Mouse (Mus musculus): Measurements from ENCODE around the gene Atg4b. TPM values are rescaled to one million over a fixed set of nuclear protein-coding genes. Genes with fewer than 3 reads are reported as not detected.

Gene Atg4b
- polyA plus RNA-seq (2014; fragmentation: Nextera tagmentation; extraction: Ambion mirVana) = 81.7 and 84.8 TPM in 2 replicates

DNA sequence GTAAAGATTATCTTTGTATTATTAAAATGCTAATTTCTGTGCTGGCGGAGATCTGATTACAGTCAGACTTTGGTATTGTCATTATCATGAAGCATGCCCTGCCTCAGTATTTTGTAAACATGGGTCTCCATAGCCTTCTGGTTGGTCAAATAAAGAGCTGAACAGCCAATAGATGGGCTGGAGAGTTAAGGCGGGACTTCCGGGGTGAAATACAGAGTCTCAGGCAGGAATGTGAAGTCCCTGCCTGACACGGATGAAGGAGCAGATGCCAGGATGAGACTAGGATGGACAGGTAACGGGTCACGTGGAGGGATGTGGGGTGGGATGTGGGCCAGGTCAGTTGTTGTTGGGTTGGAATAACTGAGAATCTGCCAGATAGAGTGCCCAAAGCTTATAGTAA lies at the start of gene Atg4b:
TSS of gene Atg4b (plus strand) at position 211 of the 400 bp plus-strand sequence.
- peaks cover 24% of the 10 kb centered on the region for H3K36me3 ChIP-seq (ENCODE audit: control insufficient read depth, insufficient read depth, low read length)
- H3K4me1 ChIP-seq (ENCODE audit: control insufficient read depth, insufficient read depth, low read length) = peaks cover 11% of the 10 kb centered on the region; the same call in 1 of the 2 replicates
- H3K4me2 ChIP-seq (ENCODE audit: low read depth, low read length) = no peak within 1 kb of the TSS
- 81% methylated on average over 6 of the region's 6 CpGs for WGBS
- H3K27ac ChIP-seq (replicated peaks; ENCODE audit: low read depth, low read length) = no peak within 1 kb of the TSS
- no peak within 1 kb of the TSS for H3K4me3 ChIP-seq (ENCODE audit: low read depth, low read length)
- no peak within 1 kb of the TSS for H3K9ac ChIP-seq (ENCODE audit: low read depth, low read length)
- no peak for DNase-seq (ENCODE audit: low spot score)
- H3K27me3 ChIP-seq (replicated peaks; ENCODE audit: control insufficient read depth, insufficient read depth, low read length) = no peaks in the 10 kb centered on the region
- no peak for ATAC-seq (ENCODE audit: low read depth)
- no peaks in the 10 kb centered on the region for H3K9me3 ChIP-seq (ENCODE audit: control insufficient read depth, low read length)

DNA sequence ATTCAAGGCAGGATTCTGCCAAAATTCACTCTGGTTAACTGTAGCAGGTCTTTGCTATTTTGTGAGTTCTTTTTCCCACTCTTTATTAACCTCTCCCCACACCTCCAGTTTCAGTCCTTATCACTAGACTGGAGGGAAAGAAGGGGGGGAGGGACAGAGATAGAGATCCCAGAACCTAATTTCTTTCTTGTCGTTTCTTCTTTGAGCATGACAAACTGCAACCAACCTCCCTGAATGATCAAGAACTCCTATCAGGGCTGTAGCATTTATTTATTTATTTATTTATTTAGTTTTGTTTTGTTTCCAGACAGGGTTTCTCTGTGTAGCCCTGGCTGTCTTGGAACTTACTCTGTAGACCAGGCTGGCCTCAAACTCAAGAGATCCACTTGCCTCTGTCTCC lies 49.2 kb upstream of the Atg4b start:
- Histone ChIP-seq H3K9ac (ENCODE audit: low read depth, low read length) (no peak overlapping the region), H3K4me3 (ENCODE audit: low read depth, low read length) (no peak overlapping the region), H3K36me3 (ENCODE audit: control insufficient read depth, insufficient read depth, low read length) (peaks cover 28% of the 10 kb centered on the region), H3K4me1 (ENCODE audit: control insufficient read depth, insufficient read depth, low read length) (no peaks in the 10 kb centered on the region), H3K27me3 (replicated peaks; ENCODE audit: control insufficient read depth, insufficient read depth, low read length) (no peaks in the 10 kb centered on the region), H3K27ac (replicated peaks; ENCODE audit: low read depth, low read length) (no peak overlapping the region), H3K4me2 (ENCODE audit: low read depth, low read length) (no peak overlapping the region), H3K9me3 (ENCODE audit: control insufficient read depth, low read length) (no peaks in the 10 kb centered on the region)
- DNase-seq (ENCODE audit: low spot score) (no peak), ATAC-seq (ENCODE audit: low read depth) (no peak)
- 86% methylated on average over 1 of the region's 1 CpGs for WGBS

DNA sequence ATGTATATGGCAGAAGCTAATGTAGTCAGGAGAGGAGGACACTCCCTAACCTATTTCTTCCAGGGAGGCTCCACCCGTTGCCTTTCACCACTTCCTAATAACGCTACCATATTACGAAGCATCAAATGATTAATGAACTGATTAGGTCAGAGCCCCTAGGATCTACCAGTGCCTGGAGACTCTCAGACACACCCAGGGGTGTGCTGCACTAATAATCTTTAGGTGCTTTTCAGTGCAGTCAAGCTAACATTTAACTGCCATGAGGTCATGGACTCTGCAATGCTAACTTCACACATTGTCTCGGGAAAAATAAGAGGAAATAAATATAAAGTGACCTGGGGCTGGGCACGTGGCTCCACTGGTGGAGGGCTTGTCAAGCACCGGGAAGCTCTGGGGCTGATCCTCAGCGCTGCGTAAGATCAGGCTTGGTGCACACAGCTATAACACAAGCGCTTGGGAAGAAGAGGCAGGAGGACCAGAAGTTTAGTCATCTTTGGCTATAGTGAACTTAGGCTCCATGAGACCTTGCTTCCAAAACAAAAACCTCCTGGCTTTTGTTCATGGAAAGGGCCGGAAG lies 47.7 kb upstream of the Atg4b start:
- Histone ChIP-seq H3K4me1 (ENCODE audit: control insufficient read depth, insufficient read depth, low read length) (no peaks in the 10 kb centered on the region), H3K36me3 (ENCODE audit: control insufficient read depth, insufficient read depth, low read length) (peaks cover 28% of the 10 kb centered on the region), H3K4me2 (ENCODE audit: low read depth, low read length) (no peak overlapping the region), H3K27me3 (replicated peaks; ENCODE audit: control insufficient read depth, insufficient read depth, low read length) (no peaks in the 10 kb centered on the region), H3K27ac (replicated peaks; ENCODE audit: low read depth, low read length) (no peak overlapping the region), H3K9me3 (ENCODE audit: control insufficient read depth, low read length) (no peaks in the 10 kb centered on the region), H3K9ac (ENCODE audit: low read depth, low read length) (no peak overlapping the region), H3K4me3 (ENCODE audit: low read depth, low read length) (no peak overlapping the region)
- ATAC-seq (ENCODE audit: low read depth) (no peak), DNase-seq (ENCODE audit: low spot score) (no peak)
- WGBS = 90% methylated on average over 10 of the region's 10 CpGs

DNA sequence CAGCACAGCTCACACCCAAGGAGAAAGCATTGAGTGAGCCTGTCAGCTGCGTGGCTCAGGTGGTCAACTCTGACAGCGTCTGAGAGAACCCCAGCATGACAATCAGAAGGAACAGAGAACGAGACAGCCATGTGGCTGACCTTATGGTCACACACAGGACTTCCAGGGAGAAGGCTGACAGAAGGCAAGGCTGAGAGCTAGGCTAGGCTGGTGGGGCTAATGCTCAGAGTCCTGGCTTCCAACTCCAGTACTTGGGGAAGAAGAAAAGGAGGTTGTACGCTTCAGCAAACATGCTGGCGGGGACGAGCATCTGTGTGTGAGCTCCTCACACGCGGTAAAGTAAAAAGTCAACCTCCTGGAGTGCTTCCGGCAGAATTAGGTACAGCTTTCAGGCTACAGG lies 47.0 kb upstream of the Atg4b start:
- H3K27ac ChIP-seq (replicated peaks; ENCODE audit: low read depth, low read length) = no peak overlapping the region
- DNase-seq (ENCODE audit: low spot score) (no peak), ATAC-seq (ENCODE audit: low read depth) (no peak)
- no peaks in the 10 kb centered on the region for H3K4me1 ChIP-seq (ENCODE audit: control insufficient read depth, insufficient read depth, low read length)
- H3K36me3 ChIP-seq (ENCODE audit: control insufficient read depth, insufficient read depth, low read length) = peaks cover 28% of the 10 kb centered on the region
- no peaks in the 10 kb centered on the region for H3K9me3 ChIP-seq (ENCODE audit: control insufficient read depth, low read length)
- H3K27me3 ChIP-seq (replicated peaks; ENCODE audit: control insufficient read depth, insufficient read depth, low read length) = no peaks in the 10 kb centered on the region
- no peak overlapping the region for H3K4me2 ChIP-seq (ENCODE audit: low read depth, low read length)
- no peak overlapping the region for H3K4me3 ChIP-seq (ENCODE audit: low read depth, low read length)
- WGBS = 91% methylated on average over 9 of the region's 9 CpGs
- H3K9ac ChIP-seq (ENCODE audit: low read depth, low read length) = no peak overlapping the region

DNA sequence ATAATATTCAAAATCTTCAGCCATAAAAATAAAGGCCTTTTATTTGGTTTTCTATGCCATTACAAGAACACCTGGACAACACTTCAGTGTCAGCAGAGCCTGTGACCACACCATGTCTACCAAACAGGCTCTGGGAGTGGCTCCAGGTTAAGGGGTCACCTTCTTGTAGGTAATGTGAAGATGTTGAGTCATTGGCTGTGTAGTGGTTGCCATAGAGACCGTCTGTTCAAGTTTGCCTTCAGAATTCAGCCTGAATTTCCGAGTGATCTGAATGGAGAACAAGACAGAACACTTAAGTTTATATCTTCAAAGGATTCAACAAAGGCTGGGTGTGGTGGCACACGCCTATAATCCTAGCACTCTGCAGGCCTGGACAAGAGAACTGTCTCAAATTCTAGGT lies 45.9 kb upstream of the Atg4b start:
- Histone ChIP-seq H3K36me3 (ENCODE audit: control insufficient read depth, insufficient read depth, low read length) (peaks cover 28% of the 10 kb centered on the region), H3K4me3 (ENCODE audit: low read depth, low read length) (no peak overlapping the region), H3K27me3 (replicated peaks; ENCODE audit: control insufficient read depth, insufficient read depth, low read length) (no peaks in the 10 kb centered on the region), H3K9me3 (ENCODE audit: control insufficient read depth, low read length) (no peaks in the 10 kb centered on the region), H3K4me1 (ENCODE audit: control insufficient read depth, insufficient read depth, low read length) (no peaks in the 10 kb centered on the region), H3K9ac (ENCODE audit: low read depth, low read length) (no peak overlapping the region), H3K27ac (replicated peaks; ENCODE audit: low read depth, low read length) (no peak overlapping the region), H3K4me2 (ENCODE audit: low read depth, low read length) (no peak overlapping the region)
- WGBS = 71% methylated on average over 3 of the region's 3 CpGs
- DNase-seq (ENCODE audit: low spot score) (no peak), ATAC-seq (ENCODE audit: low read depth) (0 out of 2 replicates have a peak, but pooled peaks have one; percentile 37)

DNA sequence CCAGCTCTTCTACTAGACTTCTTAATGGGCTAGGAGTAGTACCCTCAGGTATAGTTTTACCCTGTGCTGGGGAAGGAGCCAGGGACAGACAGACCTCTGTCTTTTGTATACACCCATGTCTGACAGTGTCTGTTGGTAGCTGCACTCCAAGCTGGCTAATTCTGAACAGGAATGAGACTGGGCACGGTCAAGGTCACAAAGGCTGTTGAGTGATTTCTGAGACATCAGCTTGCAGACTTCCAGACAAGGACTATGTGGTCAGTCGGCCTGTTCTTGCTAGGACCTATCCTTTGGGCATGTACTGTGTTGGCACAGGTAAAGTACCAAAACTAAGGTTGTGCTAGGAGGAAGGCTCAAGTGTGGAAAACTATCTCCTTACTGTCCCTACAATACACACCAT lies 35.1 kb upstream of the Atg4b start:
- H3K36me3 ChIP-seq (ENCODE audit: control insufficient read depth, insufficient read depth, low read length) = peaks cover 46% of the 10 kb centered on the region
- ATAC-seq (ENCODE audit: low read depth) (no peak), DNase-seq (ENCODE audit: low spot score) (no peak)
- H3K27ac ChIP-seq (replicated peaks; ENCODE audit: low read depth, low read length) = no peak overlapping the region
- H3K9me3 ChIP-seq (ENCODE audit: control insufficient read depth, low read length) = no peaks in the 10 kb centered on the region
- no peak overlapping the region for H3K4me3 ChIP-seq (ENCODE audit: low read depth, low read length)
- H3K9ac ChIP-seq (ENCODE audit: low read depth, low read length) = no peak overlapping the region
- H3K27me3 ChIP-seq (replicated peaks; ENCODE audit: control insufficient read depth, insufficient read depth, low read length) = no peaks in the 10 kb centered on the region
- H3K4me1 ChIP-seq (ENCODE audit: control insufficient read depth, insufficient read depth, low read length) = no peaks in the 10 kb centered on the region
- WGBS = 83% methylated on average over 2 of the region's 2 CpGs
- H3K4me2 ChIP-seq (ENCODE audit: low read depth, low read length) = no peak overlapping the region

DNA sequence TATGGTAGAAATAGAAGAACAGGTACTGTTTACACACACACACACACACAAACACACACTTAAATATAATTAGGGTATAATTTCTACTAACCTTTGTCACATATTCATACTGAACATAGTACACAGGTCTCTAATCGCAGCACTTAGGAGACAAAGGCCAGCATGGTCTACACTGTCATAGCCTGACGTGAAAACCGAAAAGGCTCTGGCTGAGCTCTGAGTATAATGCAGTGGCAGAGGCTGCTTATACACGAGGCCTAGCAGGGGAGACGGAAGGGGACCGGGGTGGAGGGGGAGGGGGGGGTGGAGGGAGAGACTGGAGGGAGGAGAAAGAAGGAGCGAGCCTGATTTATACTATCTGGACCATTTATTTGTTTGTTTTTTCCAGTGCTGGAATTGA lies 29.7 kb upstream of the Atg4b start:
- Histone ChIP-seq H3K27ac (replicated peaks; ENCODE audit: low read depth, low read length) (no peak overlapping the region), H3K36me3 (ENCODE audit: control insufficient read depth, insufficient read depth, low read length) (peaks cover 25% of the 10 kb centered on the region), H3K9me3 (ENCODE audit: control insufficient read depth, low read length) (no peaks in the 10 kb centered on the region), H3K4me3 (ENCODE audit: low read depth, low read length) (no peak overlapping the region), H3K4me1 (ENCODE audit: control insufficient read depth, insufficient read depth, low read length) (no peaks in the 10 kb centered on the region), H3K4me2 (ENCODE audit: low read depth, low read length) (no peak overlapping the region), H3K27me3 (replicated peaks; ENCODE audit: control insufficient read depth, insufficient read depth, low read length) (no peaks in the 10 kb centered on the region), H3K9ac (ENCODE audit: low read depth, low read length) (no peak overlapping the region)
- DNase-seq (ENCODE audit: low spot score) (no peak), ATAC-seq (ENCODE audit: low read depth) (no peak)
- WGBS = 71% methylated on average over 7 of the region's 7 CpGs

DNA sequence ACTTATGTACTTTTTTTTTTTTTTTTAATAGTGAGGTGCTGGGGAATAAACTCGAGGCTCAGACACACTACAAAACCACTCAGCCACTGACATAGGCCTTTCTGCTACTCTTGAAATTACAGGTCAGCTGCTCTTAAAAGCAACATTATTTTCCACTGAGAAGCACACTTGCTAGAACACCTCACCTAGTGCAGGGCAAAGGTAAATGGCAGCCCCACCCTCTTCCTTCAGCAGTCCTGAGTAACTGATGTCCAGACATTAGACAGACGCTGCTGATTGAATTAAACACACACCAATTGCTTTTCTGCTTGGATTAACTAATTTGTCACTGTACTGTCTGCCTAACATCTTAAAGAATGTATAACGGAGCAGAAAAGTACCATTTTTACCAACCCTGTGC lies 26.7 kb upstream of the Atg4b start:
- Histone ChIP-seq H3K27me3 (replicated peaks; ENCODE audit: control insufficient read depth, insufficient read depth, low read length) (no peaks in the 10 kb centered on the region), H3K4me3 (ENCODE audit: low read depth, low read length) (no peak overlapping the region), H3K4me1 (ENCODE audit: control insufficient read depth, insufficient read depth, low read length) (no peaks in the 10 kb centered on the region), H3K9ac (ENCODE audit: low read depth, low read length) (no peak overlapping the region), H3K4me2 (ENCODE audit: low read depth, low read length) (no peak overlapping the region), H3K36me3 (ENCODE audit: control insufficient read depth, insufficient read depth, low read length) (peaks cover 18% of the 10 kb centered on the region), H3K9me3 (ENCODE audit: control insufficient read depth, low read length) (no peaks in the 10 kb centered on the region), H3K27ac (replicated peaks; ENCODE audit: low read depth, low read length) (no peak overlapping the region)
- 84% methylated on average over 3 of the region's 3 CpGs for WGBS
- no peak for ATAC-seq (ENCODE audit: low read depth)
- DNase-seq (ENCODE audit: low spot score) = no peak

DNA sequence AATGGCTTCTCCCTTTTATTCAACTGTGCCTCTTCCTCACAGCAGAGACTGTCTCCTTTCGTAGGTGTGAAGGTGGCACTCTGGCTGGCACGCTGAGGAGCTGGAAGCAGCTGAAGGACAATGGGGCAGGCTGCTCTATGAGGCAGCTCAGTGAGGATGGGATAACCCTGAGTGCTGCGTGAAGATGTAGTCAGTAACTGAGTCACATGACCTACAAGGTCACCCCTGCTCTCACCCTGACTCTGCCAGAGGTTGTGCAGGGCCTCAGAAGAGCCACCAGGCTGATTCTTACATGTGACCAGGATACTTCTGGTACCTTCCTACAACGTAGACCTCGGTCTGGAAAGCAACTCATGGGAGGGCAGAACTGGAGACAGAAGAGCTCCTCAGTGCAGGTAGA lies 25.6 kb upstream of the Atg4b start:
- Histone ChIP-seq H3K27me3 (replicated peaks; ENCODE audit: control insufficient read depth, insufficient read depth, low read length) (no peaks in the 10 kb centered on the region), H3K9ac (ENCODE audit: low read depth, low read length) (no peak overlapping the region), H3K36me3 (ENCODE audit: control insufficient read depth, insufficient read depth, low read length) (peaks cover 18% of the 10 kb centered on the region), H3K4me1 (ENCODE audit: control insufficient read depth, insufficient read depth, low read length) (no peaks in the 10 kb centered on the region), H3K4me2 (ENCODE audit: low read depth, low read length) (no peak overlapping the region), H3K4me3 (ENCODE audit: low read depth, low read length) (no peak overlapping the region), H3K27ac (replicated peaks; ENCODE audit: low read depth, low read length) (no peak overlapping the region), H3K9me3 (ENCODE audit: control insufficient read depth, low read length) (no peaks in the 10 kb centered on the region)
- no peak for ATAC-seq (ENCODE audit: low read depth)
- 91% methylated on average over 4 of the region's 5 CpGs for WGBS
- DNase-seq (ENCODE audit: low spot score) = no peak

All from embryonic facial prominence, embryonic 14.5 days (tissue).